Mouse (Mus musculus): ENCODE results near the gene Fam173b.

- TF ChIP-seq CTCF (IDR thresholded peaks at IDR 0.05; ENCODE audit: low read depth, low read length), result no peak
- TF ChIP-seq TAL1 (conservative IDR thresholded peaks at IDR 0.05; ENCODE audit: low read depth, low read length), result no peak
- TF ChIP-seq POLR2AphosphoS5 (IDR thresholded peaks at IDR 0.05; ENCODE audit: insufficient replicate concordance, low read depth, low read length), result no peak
- no peak for TF ChIP-seq GATA1 (IDR thresholded peaks at IDR 0.05; ENCODE audit: borderline replicate concordance, low read length)
- TF ChIP-seq GATA2 (IDR thresholded peaks at IDR 0.05; ENCODE audit: borderline replicate concordance, low read depth, low read length), result no peak
These were observed 34.2 kb upstream of the Fam173b start for GRCm38 (mm10) chr15:31567431-31567830.

Data from G1E (cell line).